Mouse (Mus musculus) myocyte (in vitro differentiated cells): ENCODE measurements around the gene Kctd17.

ENCODE experiments used
- MAX ChIP-seq: IDR thresholded peaks from one replicate; pipeline ENCODE4 v1.6.1; 2011; ENCODE audit warnings: low read depth, mild to moderate bottlenecking, control low read depth
- MYOD1 ChIP-seq, 3 experiments: IDR thresholded peaks; one replicate each; pipeline ENCODE4 v1.6.1; 2011; ENCODE audit warnings: control low read depth in 2 of 3, low read depth in 2 of 3, mild to moderate bottlenecking in 2 of 3, moderate library complexity in 1 of 3; ENCODE audit not compliant: insufficient read length in 2 of 3, control insufficient read depth in 1 of 3
- POLR2A ChIP-seq: IDR thresholded peaks from one replicate; pipeline ENCODE4 v1.6.1; 2011; ENCODE audit warnings: low read depth, mild to moderate bottlenecking, control low read depth, moderate library complexity; ENCODE audit not compliant: insufficient read length
- POLR2AphosphoS2 ChIP-seq: IDR thresholded peaks from one replicate; pipeline ENCODE4 v1.6.1; 2011; ENCODE audit warnings: low read depth, control low read depth; ENCODE audit not compliant: insufficient read length
- USF1 ChIP-seq: IDR thresholded peaks from one replicate; pipeline ENCODE4 v1.6.1; 2011; ENCODE audit warnings: low read depth, mild to moderate bottlenecking, control low read depth, moderate library complexity

GRCm38 (mm10) chr15:78422046-78422956 is 6.1 kb upstream of the Kctd17 start:
- TF ChIP-seq MAX (no peak), MYOD1 (IDR thresholded peaks at IDR 0.05; ENCODE audit: control insufficient read depth in 1 of 3, insufficient read length in 2 of 3, low read depth in 2 of 3) (peak; percentile 28 to 72 (median 42)), POLR2A (no peak), POLR2AphosphoS2 (no peak), USF1 (no peak)
